Mouse (Mus musculus): ENCODE measurements around the gene Gpr15. TPM values are rescaled to one million over a fixed set of nuclear protein-coding genes. Genes with fewer than 3 reads are reported as not detected.
A peak's percentile ranks its signal among the peaks of the same experiment; 100 is the strongest.

The Gpr15 gene
- total RNA-seq (2014; rRNA removed) (0.14 TPM in 1 of 2 replicates, not detected in the other), polyA plus RNA-seq (2015; fragmentation: Nextera tagmentation; extraction: Ambion mirVana) (not detected in 2 replicates)

GRCm38 (mm10) chr16:58718666-58719120 is at the start of gene Gpr15:
Gene Gpr15 (minus strand): TSS chr16:58719070.
- Histone ChIP-seq H3K9me3 (ENCODE audit: low read length) (no peaks in the 10 kb centered on the region), H3K9ac (no peak within 1 kb of the TSS), H3K4me1 (ENCODE audit: insufficient read depth) (no peaks in the 10 kb centered on the region), H3K27ac (ENCODE audit: low read depth, low read length) (no peak within 1 kb of the TSS), H3K36me3 (ENCODE audit: insufficient read depth) (no peaks in the 10 kb centered on the region), H3K4me2 (ENCODE audit: low read depth) (no peak within 1 kb of the TSS), H3K4me3 (ENCODE audit: low read depth, low read length) (no peak within 1 kb of the TSS), H3K27me3 (ENCODE audit: insufficient read depth, low read length) (no peaks in the 10 kb centered on the region)
- no peak for TF ChIP-seq CTCF (IDR thresholded peaks at IDR 0.05; ENCODE audit: low read depth)
- ATAC-seq (no peak), DNase-seq (no peak)
- 93% methylated on average over 7 of the region's 7 CpGs for WGBS

GRCm38 (mm10) chr16:58763076-58763475 is 44.2 kb upstream of the Gpr15 start, which contains the start of gene Olfr172:
Gene Olfr172 (minus strand): TSS chr16:58763176.
- Histone ChIP-seq H3K9ac (no peak within 1 kb of the TSS), H3K4me2 (ENCODE audit: low read depth) (no peak within 1 kb of the TSS), H3K9me3 (ENCODE audit: low read length) (no peaks in the 10 kb centered on the region), H3K27ac (ENCODE audit: low read depth, low read length) (no peak within 1 kb of the TSS), H3K4me3 (ENCODE audit: low read depth, low read length) (no peak within 1 kb of the TSS), H3K36me3 (ENCODE audit: insufficient read depth) (no peaks in the 10 kb centered on the region), H3K27me3 (ENCODE audit: insufficient read depth, low read length) (no peaks in the 10 kb centered on the region), H3K4me1 (ENCODE audit: insufficient read depth) (no peaks in the 10 kb centered on the region)
- no peak for ATAC-seq
- no peak for DNase-seq
- no peak for TF ChIP-seq CTCF (IDR thresholded peaks at IDR 0.05; ENCODE audit: low read depth)
- WGBS = 80% methylated on average over 1 of the region's 1 CpGs

GRCm38 (mm10) chr16:58756191-58756590 is 37.3 kb upstream of the Gpr15 start:
- ATAC-seq = no peak
- Histone ChIP-seq H3K4me3 (ENCODE audit: low read depth, low read length) (no peak overlapping the region), H3K9me3 (ENCODE audit: low read length) (no peaks in the 10 kb centered on the region), H3K36me3 (ENCODE audit: insufficient read depth) (no peaks in the 10 kb centered on the region), H3K27ac (ENCODE audit: low read depth, low read length) (no peak overlapping the region), H3K9ac (no peak overlapping the region), H3K4me1 (ENCODE audit: insufficient read depth) (no peaks in the 10 kb centered on the region), H3K4me2 (ENCODE audit: low read depth) (no peak overlapping the region), H3K27me3 (ENCODE audit: insufficient read depth, low read length) (no peaks in the 10 kb centered on the region)
- no peak for TF ChIP-seq CTCF (IDR thresholded peaks at IDR 0.05; ENCODE audit: low read depth)
- DNase-seq = no peak

GRCm38 (mm10) chr16:58751314-58751713 is 32.4 kb upstream of the Gpr15 start:
- 16% methylated on average over 1 of the region's 1 CpGs for WGBS
- Histone ChIP-seq H3K9ac (no peak overlapping the region), H3K4me2 (ENCODE audit: low read depth) (no peak overlapping the region), H3K4me1 (ENCODE audit: insufficient read depth) (no peaks in the 10 kb centered on the region), H3K9me3 (ENCODE audit: low read length) (no peaks in the 10 kb centered on the region), H3K27me3 (ENCODE audit: insufficient read depth, low read length) (no peaks in the 10 kb centered on the region), H3K36me3 (ENCODE audit: insufficient read depth) (no peaks in the 10 kb centered on the region), H3K27ac (ENCODE audit: low read depth, low read length) (no peak overlapping the region), H3K4me3 (ENCODE audit: low read depth, low read length) (no peak overlapping the region)
- TF ChIP-seq CTCF (IDR thresholded peaks at IDR 0.05; ENCODE audit: low read depth) = peak; percentile 57
- no peak for ATAC-seq
- peak; percentile 8 for DNase-seq

GRCm38 (mm10) chr16:58746715-58747114 is 27.8 kb upstream of the Gpr15 start:
- Histone ChIP-seq H3K36me3 (ENCODE audit: insufficient read depth) (no peaks in the 10 kb centered on the region), H3K9me3 (ENCODE audit: low read length) (no peaks in the 10 kb centered on the region), H3K4me3 (ENCODE audit: low read depth, low read length) (no peak overlapping the region), H3K27me3 (ENCODE audit: insufficient read depth, low read length) (no peaks in the 10 kb centered on the region), H3K27ac (ENCODE audit: low read depth, low read length) (no peak overlapping the region), H3K4me2 (ENCODE audit: low read depth) (no peak overlapping the region), H3K4me1 (ENCODE audit: insufficient read depth) (no peaks in the 10 kb centered on the region), H3K9ac (no peak overlapping the region)
- 68% methylated on average over 4 of the region's 4 CpGs for WGBS
- DNase-seq (no peak), ATAC-seq (no peak)
- TF ChIP-seq CTCF (IDR thresholded peaks at IDR 0.05; ENCODE audit: low read depth) = no peak

GRCm38 (mm10) chr16:58740751-58741150 is 21.9 kb upstream of the Gpr15 start:
- no peak for ATAC-seq
- no peak for TF ChIP-seq CTCF (IDR thresholded peaks at IDR 0.05; ENCODE audit: low read depth)
- Histone ChIP-seq H3K4me2 (ENCODE audit: low read depth) (no peak overlapping the region), H3K4me3 (ENCODE audit: low read depth, low read length) (no peak overlapping the region), H3K9me3 (ENCODE audit: low read length) (no peaks in the 10 kb centered on the region), H3K27ac (ENCODE audit: low read depth, low read length) (no peak overlapping the region), H3K9ac (no peak overlapping the region), H3K4me1 (ENCODE audit: insufficient read depth) (no peaks in the 10 kb centered on the region), H3K27me3 (ENCODE audit: insufficient read depth, low read length) (no peaks in the 10 kb centered on the region), H3K36me3 (ENCODE audit: insufficient read depth) (no peaks in the 10 kb centered on the region)
- 96% methylated on average over 5 of the region's 5 CpGs for WGBS
- no peak for DNase-seq

- H3K36me3 ChIP-seq (ENCODE audit: insufficient read depth) = peaks cover 12% of the 10 kb centered on the region
- no peak for TF ChIP-seq CTCF (IDR thresholded peaks at IDR 0.05; ENCODE audit: low read depth)
- H3K27me3 ChIP-seq (ENCODE audit: insufficient read depth, low read length) = no peaks in the 10 kb centered on the region
- no peak for DNase-seq
- H3K9ac ChIP-seq = no peak overlapping the region
- H3K27ac ChIP-seq (ENCODE audit: low read depth, low read length) = no peak overlapping the region
- no peak overlapping the region for H3K4me2 ChIP-seq (ENCODE audit: low read depth)
- no peaks in the 10 kb centered on the region for H3K4me1 ChIP-seq (ENCODE audit: insufficient read depth)
- H3K9me3 ChIP-seq (ENCODE audit: low read length) = no peaks in the 10 kb centered on the region
- WGBS = 84% methylated on average over 1 of the region's 1 CpGs
- ATAC-seq = no peak
- H3K4me3 ChIP-seq (ENCODE audit: low read depth, low read length) = no peak overlapping the region
Measured at GRCm38 (mm10) chr16:58738800-58739199, 19.9 kb upstream of the Gpr15 start.
